Mouse (Mus musculus) embryonic stem cell, embryonic (primary cell): ENCODE measurements around the gene Uts2b.
"Not testable (repeated sequence)": the region's sequence is repeated elsewhere in the genome, so short reads cannot be mapped to it uniquely, and the experiment has no call there.

Experiments
- CTCF ChIA-PET, 4 experiments: fragments of 300-600 bp in 2 of 4; fragments of 350-600 bp in 2 of 4; sonication (Branson Sonifier 250); formaldehyde crosslinking; loops; one replicate each; lab custom pipeline; 2022; ENCODE audit warnings: inconsistent platforms in 2 of 4; lab: Charles Lee
- POLR2A ChIA-PET, 4 experiments: fragments of 300-600 bp in 2 of 4; fragments of 350-600 bp in 2 of 4; sonication (Branson Sonifier 250); formaldehyde crosslinking; loops; one replicate each; lab custom pipeline; 2022; ENCODE audit warnings: antibody characterized with exemption in 4 of 4, inconsistent platforms in 1 of 4; lab: Charles Lee

Gene Uts2b

GRCm38 (mm10) chr16:27384893-27385603 lies 15.0 kb upstream of the Uts2b start:
- ChIA-PET CTCF (no interaction called here), POLR2A (no interaction called here)

- ChIA-PET POLR2A (no interaction called here), CTCF (no interaction called here)
Measured at GRCm38 (mm10) chr16:27382217-27382616, 12.2 kb upstream of the Uts2b start.

GRCm38 (mm10) chr16:27376556-27376955 lies 6.5 kb upstream of the Uts2b start:
- POLR2A ChIA-PET = no interaction called here

GRCm38 (mm10) chr16:27375318-27375717 lies 5.3 kb upstream of the Uts2b start:
- POLR2A ChIA-PET = no interaction called here
- CTCF ChIA-PET = no interaction called here

More at GRCm38 (mm10) chr16:27376556-27376955, 6.5 kb upstream of the Uts2b start:
- CTCF ChIA-PET = no interaction called here

GRCm38 (mm10) chr16:27374139-27374538 lies 4.1 kb upstream of the Uts2b start:
- CTCF ChIA-PET = no interaction called here
- POLR2A ChIA-PET = interaction anchor here in 1 of 4 experiments (0.6 kb wide), 1 partner anchor 467 kb away, joined by 4 read pairs; no protein-coding TSS in a partner anchor

GRCm38 (mm10) chr16:27370700-27371099 lies 661 bp upstream of the Uts2b start:
- CTCF ChIA-PET = no interaction called here

GRCm38 (mm10) chr16:27360059-27360458 lies 10.0 kb downstream of the Uts2b start:
- ChIA-PET CTCF (no interaction called here), POLR2A (no interaction called here)

More at GRCm38 (mm10) chr16:27370700-27371099, 661 bp upstream of the Uts2b start:
- POLR2A ChIA-PET = no interaction called here

GRCm38 (mm10) chr16:27354464-27354863 lies 15.6 kb downstream of the Uts2b start:
- ChIA-PET CTCF (no interaction called here), POLR2A (interaction anchor here in 1 of 4 experiments (0.5 kb wide), 1 partner anchor 12 kb away, joined by 3 read pairs; no protein-coding TSS in a partner anchor)

- ChIA-PET POLR2A (no interaction called here), CTCF (no interaction called here)
Measured at GRCm38 (mm10) chr16:27349878-27350532, 20.0 kb downstream of the Uts2b start.

GRCm38 (mm10) chr16:27349235-27349634 lies 20.8 kb downstream of the Uts2b start:
- POLR2A ChIA-PET = no interaction called here
- CTCF ChIA-PET = no interaction called here

- ChIA-PET POLR2A (interaction anchor here in 1 of 4 experiments (0.5 kb wide), 1 partner anchor 41 kb away, joined by 5 read pairs; no protein-coding TSS in a partner anchor), CTCF (no interaction called here)
Measured at GRCm38 (mm10) chr16:27348359-27348758, 21.7 kb downstream of the Uts2b start.

- ChIA-PET CTCF (no interaction called here), POLR2A (no interaction called here)
Measured at GRCm38 (mm10) chr16:27347521-27347920, 22.5 kb downstream of the Uts2b start.

- ChIA-PET CTCF (no interaction called here), POLR2A (no interaction called here)
Measured at GRCm38 (mm10) chr16:27326463-27326862, 43.6 kb downstream of the Uts2b start.

GRCm38 (mm10) chr16:27322047-27322446 lies 48.0 kb downstream of the Uts2b start:
- POLR2A ChIA-PET = no interaction called here
- CTCF ChIA-PET = no interaction called here

GRCm38 (mm10) chr16:27319099-27319498 lies 50.9 kb downstream of the Uts2b start:
- ChIA-PET POLR2A (no interaction called here), CTCF (interaction anchor here in 1 of 4 experiments (0.6 kb wide), 1 partner anchor 79 kb away, joined by 3 read pairs; no protein-coding TSS in a partner anchor)

- POLR2A ChIA-PET, CTCF ChIA-PET: not testable (repeated sequence)
Measured at GRCm38 (mm10) chr16:27307189-27307588, 62.9 kb downstream of the Uts2b start, which contains the start of gene Ostn. Gene Ostn, plus strand, starts transcription at chr16:27307489.
